Mouse (Mus musculus) MEL (cell line): ENCODE measurements around the gene Plxna3. TPM values are rescaled to one million over a fixed set of nuclear protein-coding genes. Genes with fewer than 3 reads are reported as not detected.
"Not testable (repeated sequence)": the region's sequence is repeated elsewhere in the genome, so short reads cannot be mapped to it uniquely, and the experiment has no call there.

Source experiments
- DNase-seq: peaks from one replicate; pipeline ENCODE4 v3.0.0; 2011; ENCODE audit warnings: low read depth, low spot score
- H3K27ac ChIP-seq: 2 replicates; pipeline ENCODE4 v1.5.1; 2012; ENCODE audit warnings: low read depth, mild to moderate bottlenecking, control low read depth, low read length, moderate library complexity; ENCODE audit not compliant: control insufficient read depth
- H3K27me3 ChIP-seq, 2 experiments: fragments of 150-350 bp in 1 of 2; sonication (generic) in 1 of 2; 2 replicates each; pipeline ENCODE4 v1.6.1; 2012; ENCODE audit warnings: low read length in 2 of 2, mild to moderate bottlenecking in 2 of 2, improper control_type of control experiment in 1 of 2, moderate library complexity in 1 of 2; ENCODE audit not compliant: insufficient read depth in 2 of 2, control insufficient read depth in 1 of 2
- H3K36me3 ChIP-seq, 2 experiments: 2 replicates each; pipeline ENCODE4 v1.6.1; 2012 to 2014; ENCODE audit warnings: low read length in 2 of 2, improper control_type of control experiment in 1 of 2, inconsistent platforms in 1 of 2, mild to moderate bottlenecking in 1 of 2; ENCODE audit not compliant: insufficient read depth in 2 of 2, control insufficient read depth in 1 of 2
- H3K4me1 ChIP-seq, 2 experiments: fragments of 150-350 bp in 1 of 2; sonication (generic) in 1 of 2; 2 replicates each; pipeline ENCODE4 v1.6.1; 2012; ENCODE audit warnings: low read length in 2 of 2, improper control_type of control experiment in 1 of 2, mild to moderate bottlenecking in 1 of 2; ENCODE audit not compliant: insufficient read depth in 2 of 2, control insufficient read depth in 1 of 2
- H3K4me3 ChIP-seq, 2 experiments: fragments of 150-350 bp in 1 of 2; sonication (generic) in 1 of 2; 2 replicates each; pipeline ENCODE4 v1.5.1; 2012; ENCODE audit warnings: low read depth in 2 of 2, low read length in 2 of 2, mild to moderate bottlenecking in 2 of 2, moderate library complexity in 2 of 2, control low read depth in 1 of 2, improper control_type of control experiment in 1 of 2; ENCODE audit not compliant: control insufficient read depth in 1 of 2, insufficient read depth in 1 of 2
- H3K79me2 ChIP-seq: 2 replicates; pipeline ENCODE4 v1.6.1; 2012; ENCODE audit warnings: mild to moderate bottlenecking, low read length, moderate library complexity; ENCODE audit not compliant: control insufficient read depth, poor library complexity, insufficient read depth
- H3K9ac ChIP-seq: 2 replicates; pipeline ENCODE4 v1.6.1; 2012; ENCODE audit warnings: low read depth, mild to moderate bottlenecking, control low read depth, low read length, moderate library complexity; ENCODE audit not compliant: control insufficient read depth, poor library complexity, severe bottlenecking
- H3K9me3 ChIP-seq: fragments of 150-350 bp; sonication (generic); replicated peaks from 2 replicates; pipeline ENCODE4 v1.6.1; 2012; ENCODE audit warnings: mild to moderate bottlenecking, low read length, improper control_type of control experiment, moderate library complexity; ENCODE audit not compliant: insufficient read depth
- CHD1 ChIP-seq: IDR thresholded peaks from 2 replicates; pipeline ENCODE4 v1.6.1; 2012; ENCODE audit warnings: low read depth, mild to moderate bottlenecking, inconsistent platforms, low read length, improper control_type of control experiment
- CHD2 ChIP-seq: IDR thresholded peaks from 2 replicates; pipeline ENCODE4 v1.6.1; 2011; ENCODE audit warnings: low read length, improper control_type of control experiment
- CTCF ChIP-seq, 3 experiments: IDR thresholded peaks in 2 of 3; conservative IDR thresholded peaks in 1 of 3; 2 replicates each; pipeline ENCODE4 v1.5.1; 2011 to 2012; ENCODE audit warnings: low read length in 3 of 3, low read depth in 2 of 3, mild to moderate bottlenecking in 2 of 3, improper control_type of control experiment in 1 of 3, inconsistent platforms in 1 of 3, mixed read lengths in 1 of 3, moderate library complexity in 1 of 3; ENCODE audit not compliant: control insufficient read depth in 1 of 3, insufficient read depth in 1 of 3, poor library complexity in 1 of 3, severe bottlenecking in 1 of 3
- E2F4 ChIP-seq: IDR thresholded peaks from 2 replicates; pipeline ENCODE4 v1.6.1; 2011; ENCODE audit warnings: low read depth, low read length, improper control_type of control experiment, borderline replicate concordance
- HCFC1 ChIP-seq: IDR thresholded peaks from 2 replicates; pipeline ENCODE4 v1.6.1; 2012; ENCODE audit warnings: low read depth, mild to moderate bottlenecking, inconsistent platforms, low read length, improper control_type of control experiment, moderate library complexity
- KAT2A ChIP-seq: conservative IDR thresholded peaks from 2 replicates; pipeline ENCODE4 v1.6.1; 2012; ENCODE audit warnings: low read depth, low read length, improper control_type of control experiment, inconsistent platforms
- MAX ChIP-seq: IDR thresholded peaks from 2 replicates; pipeline ENCODE4 v1.6.1; 2011; ENCODE audit warnings: low read length, improper control_type of control experiment
- MYC ChIP-seq: IDR thresholded peaks from 2 replicates; pipeline ENCODE4 v1.6.1; 2011; ENCODE audit warnings: low read depth, mild to moderate bottlenecking, low read length, improper control_type of control experiment, moderate library complexity
- NRF1 ChIP-seq: IDR thresholded peaks from 2 replicates; pipeline ENCODE4 v1.6.1; 2014; ENCODE audit warnings: low read depth, mild to moderate bottlenecking, inconsistent platforms, low read length, improper control_type of control experiment, moderate library complexity; ENCODE audit not compliant: poor library complexity, insufficient read depth, severe bottlenecking
- POLR2AphosphoS2 ChIP-seq: IDR thresholded peaks from 2 replicates; pipeline ENCODE4 v1.6.1; 2011; ENCODE audit warnings: low read length, improper control_type of control experiment
- RAD21 ChIP-seq: IDR thresholded peaks from 2 replicates; pipeline ENCODE4 v1.6.1; 2011; ENCODE audit warnings: mild to moderate bottlenecking, low read depth, low read length, improper control_type of control experiment
- SMC3 ChIP-seq: IDR thresholded peaks from 2 replicates; pipeline ENCODE4 v1.6.1; 2011; ENCODE audit warnings: low read depth, low read length, improper control_type of control experiment
- TAL1 ChIP-seq: IDR thresholded peaks from 2 replicates; pipeline ENCODE4 v1.6.1; 2012; ENCODE audit warnings: mild to moderate bottlenecking, inconsistent platforms, low read length, moderate library complexity, mixed read lengths
- TBP ChIP-seq: IDR thresholded peaks from 2 replicates; pipeline ENCODE4 v1.8.0; 2011; ENCODE audit warnings: low read depth, low read length, improper control_type of control experiment
- ZMIZ1 ChIP-seq: IDR thresholded peaks from 2 replicates; pipeline ENCODE4 v1.6.1; 2012; ENCODE audit warnings: low read depth, mild to moderate bottlenecking, inconsistent platforms, low read length, improper control_type of control experiment, moderate library complexity
- ZNF384 ChIP-seq: IDR thresholded peaks from 2 replicates; pipeline ENCODE4 v1.6.1; 2012; ENCODE audit warnings: low read depth, mild to moderate bottlenecking, inconsistent platforms, low read length, improper control_type of control experiment
- polyA plus RNA-seq, 2 experiments: library from polyadenylated mRNA; stranded (reverse) in 1 of 2; unstranded in 1 of 2; fragments of >175 nt in 1 of 2; fragments of >200 nt in 1 of 2; gene quantifications; 2 replicates each; pipeline versions ENCODE4 v1.2.1 to v1.2.4; 2012; ENCODE audit warnings: low replicate concordance in 2 of 2, low read depth in 1 of 2; ENCODE audit not compliant: insufficient read length in 2 of 2, insufficient read depth in 1 of 2, missing spikeins in 1 of 2
- total RNA-seq: library from RNA; depleted of rRNA; stranded (reverse); fragments of 300-350 nt; gene quantifications from 2 replicates; pipeline ENCODE4 v1.2.3, GENCODE M21; 2012

Gene Plxna3
- total and polyA plus RNA-seq, 3 experiments, result 8.3 to 13.7 TPM; not detected in 1

DNA sequence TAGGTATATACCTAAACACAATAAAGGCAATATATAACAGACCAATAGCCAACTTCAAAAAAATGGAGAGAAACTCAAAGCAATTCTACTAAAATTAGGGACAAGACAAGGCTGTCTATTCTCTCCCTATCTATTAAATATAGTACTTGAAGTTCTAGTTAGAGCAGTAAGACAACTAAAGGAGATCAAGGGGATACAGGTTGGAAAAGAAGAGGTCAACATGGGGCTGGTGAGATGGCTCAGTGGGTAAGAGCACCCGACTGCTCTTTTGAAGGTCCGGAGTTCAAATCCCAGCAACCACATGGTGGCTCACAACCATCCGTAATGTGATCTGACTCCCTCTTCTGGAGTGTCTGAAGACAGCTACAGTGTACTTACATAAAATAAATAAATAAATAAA, 28.2 kb downstream of the Plxna3 start:
- H3K27me3 ChIP-seq, H3K27ac ChIP-seq, H3K9ac ChIP-seq, H3K36me3 ChIP-seq, H3K79me2 ChIP-seq, H3K9me3 ChIP-seq, H3K4me1 ChIP-seq, H3K4me3 ChIP-seq: not testable (repeated sequence)
- TF ChIP-seq TBP, result peak; percentile 89
- peak; percentile 23 for DNase-seq

DNA sequence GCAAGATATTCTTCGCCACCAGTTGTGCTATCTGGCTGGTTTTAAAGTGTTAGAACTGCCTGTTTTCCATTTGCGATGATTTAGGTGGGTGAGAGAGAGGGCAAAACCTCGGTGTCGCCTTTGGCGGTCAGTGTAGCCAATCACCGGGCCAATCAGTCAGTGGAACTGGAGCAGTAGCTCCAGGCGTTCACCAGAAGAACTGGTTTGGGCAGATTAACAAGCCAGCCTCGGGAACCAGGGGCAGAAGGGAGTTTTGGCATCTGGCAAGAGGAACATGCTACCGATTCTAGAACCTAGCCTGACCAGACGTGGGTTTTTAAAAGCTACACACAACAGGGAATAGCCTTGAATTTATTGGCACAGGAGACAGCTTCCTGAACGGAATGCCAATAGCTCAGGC, 30.3 kb downstream of the Plxna3 start:
- Histone ChIP-seq H3K27ac (no peak overlapping the region), H3K9ac (no peak overlapping the region)
- TF ChIP-seq E2F4 (no peak), NRF1 (no peak), CHD2 (no peak), CTCF (IDR thresholded peaks at IDR 0.05 in 2 of 3, conservative IDR thresholded peaks at IDR 0.05 in 1 of 3; ENCODE audit: control insufficient read depth in 1 of 3, insufficient read depth in 1 of 3, low read depth in 2 of 3, low read length in 3 of 3, poor library complexity in 1 of 3, severe bottlenecking in 1 of 3) (no peak), MYC (no peak), HCFC1 (no peak)
- TF ChIP-seq, all 39 proteins: peak for 0
- Histone ChIP-seq H3K27me3 (no peaks in the 10 kb centered on the region), H3K79me2 (no peaks in the 10 kb centered on the region), H3K4me3 (no peak overlapping the region), H3K9me3 (no peaks in the 10 kb centered on the region), H3K36me3 (no peaks in the 10 kb centered on the region), H3K4me1 (no peaks in the 10 kb centered on the region)
- no peak for DNase-seq

DNA sequence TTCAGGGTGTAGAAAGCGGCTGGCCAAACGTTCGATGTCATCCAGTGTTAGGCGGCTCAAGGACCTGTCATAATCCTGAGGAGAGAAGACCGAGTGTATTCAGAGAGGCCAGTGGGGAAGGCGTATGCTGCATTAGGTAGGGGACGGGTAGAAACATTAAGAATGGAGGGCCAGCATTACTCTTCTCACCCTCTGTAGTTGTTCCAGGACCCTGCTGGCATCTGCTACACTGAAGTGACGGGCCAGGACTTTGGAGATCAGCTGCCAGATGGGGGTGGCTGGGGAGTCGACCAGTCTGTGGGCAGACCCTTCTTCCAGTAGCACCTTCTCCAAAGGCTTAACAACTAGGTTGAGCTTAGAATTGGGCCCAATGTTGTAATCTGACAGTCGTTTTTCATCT, 38.6 kb downstream of the Plxna3 start:
- Histone ChIP-seq H3K27ac (no peak overlapping the region; the same call in 1 of the 2 replicates), H3K79me2 (peaks cover 12% of the 10 kb centered on the region), H3K9me3 (no peaks in the 10 kb centered on the region), H3K4me1 (peaks cover 0 to 15% of the 10 kb centered on the region in 2 experiments; a peak in 2 of 4 replicates), H3K4me3 (peak overlapping the region; percentile 91 to 97), H3K9ac (peak overlapping the region; percentile 98), H3K27me3 (no peaks in the 10 kb centered on the region), H3K36me3 (peaks cover 0 to 13% of the 10 kb centered on the region in 2 experiments)
- DNase-seq, result no peak
- TF ChIP-seq TBP (no peak), POLR2AphosphoS2 (no peak), KAT2A (no peak), SMC3 (no peak), ZMIZ1 (no peak), MYC (no peak), CHD1 (no peak), MAX (no peak), RAD21 (no peak), TAL1 (no peak), ZNF384 (no peak)
- TF ChIP-seq, all 39 proteins: peak for 0
